Mouse (Mus musculus): ENCODE measurements around the gene Vwa8.
A peak's percentile ranks its signal among the peaks of the same experiment; 100 is the strongest.

Gene Vwa8

DNA sequence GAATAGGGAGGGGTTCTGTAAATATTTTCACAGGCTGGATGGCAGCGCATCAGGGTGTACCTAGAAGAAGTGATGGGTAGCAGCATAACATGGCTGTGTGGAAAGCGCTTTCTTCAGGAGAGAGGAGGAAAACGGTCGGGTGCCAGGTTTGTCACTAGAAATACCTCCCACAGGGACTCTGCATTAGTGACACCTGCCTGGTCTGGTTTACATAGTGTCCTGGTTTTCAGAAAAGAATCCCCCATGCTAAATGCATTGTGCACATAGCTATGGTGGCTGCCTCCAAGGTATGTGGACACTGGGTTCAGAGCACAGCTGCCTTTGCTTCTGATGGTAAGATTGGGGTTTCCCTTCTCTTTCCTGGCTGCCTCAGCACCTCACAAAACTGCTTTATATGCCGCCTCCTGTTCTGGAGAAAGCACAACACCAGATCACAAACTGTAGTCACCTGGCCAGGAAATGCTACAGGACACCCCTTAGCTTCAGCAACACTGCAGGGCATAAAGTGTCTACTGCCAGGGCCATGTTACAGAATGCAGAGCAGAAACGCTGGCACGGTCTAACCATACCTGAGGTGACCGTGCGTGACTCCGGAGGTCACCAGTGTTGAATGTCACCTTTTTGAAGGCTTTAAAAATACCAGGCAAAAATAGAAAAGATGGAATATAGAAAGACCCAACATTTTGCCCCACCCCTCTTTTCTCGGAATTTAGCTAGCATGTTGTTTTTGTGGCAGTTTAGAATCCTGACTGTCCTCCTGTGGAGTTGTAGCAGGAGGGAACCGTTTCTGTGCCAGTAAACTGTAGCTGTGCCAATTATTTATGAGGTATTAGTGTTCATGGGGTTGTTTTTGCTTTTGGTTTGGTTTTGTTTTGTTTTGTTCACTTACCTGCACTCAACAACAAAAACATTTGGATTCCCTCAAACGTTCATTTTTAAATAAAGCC, 295.7 kb downstream of the Vwa8 start:
- no peak for DNase-seq (ENCODE audit: low spot score)

DNA sequence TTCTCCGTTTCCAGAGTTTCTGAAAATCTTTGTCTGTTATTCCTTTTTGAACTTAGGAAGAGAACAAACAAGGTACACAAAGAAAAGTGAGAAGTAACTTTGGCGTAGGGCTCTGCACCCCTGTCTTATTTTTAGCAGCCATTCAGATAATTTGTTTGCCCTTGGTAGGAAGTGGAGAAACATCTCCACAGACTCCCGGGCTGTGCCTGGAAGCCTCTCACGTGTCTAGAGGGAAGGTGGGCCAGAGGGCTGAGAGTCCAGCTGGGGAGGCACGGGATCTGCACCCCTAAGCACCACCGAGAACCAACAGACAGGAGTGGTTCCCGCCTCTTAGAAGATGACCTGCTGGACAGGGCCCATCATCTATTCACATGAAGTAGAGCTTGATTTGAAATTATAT, 302.9 kb downstream of the Vwa8 start:
- no peak for DNase-seq (ENCODE audit: low spot score)

GRCm38 (mm10) chr14:79153896-79154295, 305.0 kb downstream of the Vwa8 start:
- DNase-seq (ENCODE audit: low spot score): no peak

DNA sequence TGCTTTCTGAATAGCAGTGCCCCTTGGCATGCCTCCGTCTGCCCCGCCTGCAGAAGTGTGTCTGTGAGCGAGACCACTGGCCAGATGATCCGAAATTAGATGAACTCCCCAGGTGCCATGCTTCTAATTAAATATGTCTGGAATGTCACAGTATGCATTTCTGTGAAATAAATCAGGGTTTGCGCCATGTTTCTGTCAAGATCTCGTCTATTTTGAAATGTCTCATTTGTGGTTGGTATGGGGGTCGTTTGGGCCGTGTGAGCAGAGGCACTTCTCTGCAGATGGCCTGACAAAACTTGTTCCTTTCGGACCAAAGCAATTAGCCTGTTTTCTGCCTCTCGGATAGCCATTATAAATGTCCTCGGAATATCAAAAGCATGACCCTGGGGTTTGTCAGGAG, 306.1 kb downstream of the Vwa8 start:
- DNase-seq (ENCODE audit: low spot score): no peak

DNA sequence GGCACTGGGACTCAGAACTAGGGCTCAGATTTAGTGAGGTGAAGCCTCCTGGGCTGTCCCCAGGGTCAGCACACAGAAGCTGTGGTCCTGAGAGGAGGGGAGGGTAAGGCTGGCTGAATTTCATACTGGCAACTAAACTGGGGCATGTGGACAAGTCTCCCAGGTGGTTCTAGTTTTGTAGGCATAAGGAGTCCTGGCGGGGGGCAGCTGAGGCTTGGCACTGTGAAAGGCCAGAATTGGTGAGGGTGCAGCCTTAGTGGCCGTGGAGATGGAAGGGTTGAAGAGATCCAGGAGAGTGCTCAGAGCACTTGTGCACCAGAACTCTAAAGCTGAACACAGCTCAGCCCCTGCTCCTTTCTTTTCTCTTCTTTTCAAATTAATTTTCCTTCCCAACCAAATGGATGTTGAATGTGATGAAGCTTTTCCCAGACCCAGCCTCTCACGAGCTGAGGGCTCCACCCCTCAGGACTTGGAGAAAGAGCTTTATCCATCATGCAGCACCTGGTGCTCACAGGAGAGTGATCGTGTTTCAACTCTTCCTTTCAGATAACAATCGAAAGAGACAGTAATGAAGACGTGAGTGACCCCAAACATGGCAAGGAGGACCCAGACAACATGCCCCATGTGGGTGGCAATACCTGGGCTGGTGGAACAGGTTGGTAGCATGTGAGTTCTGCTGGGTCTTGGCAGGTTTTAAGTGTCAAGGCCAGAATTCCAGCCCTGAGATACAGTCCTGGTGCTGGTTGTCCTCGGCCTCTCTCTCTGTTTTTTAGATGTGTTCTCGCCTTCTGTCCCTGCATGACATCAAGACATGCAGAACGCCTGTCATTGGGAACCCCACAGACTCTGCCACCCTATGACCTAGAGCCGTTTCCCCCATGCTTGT, 307.9 kb downstream of the Vwa8 start:
- no peak for DNase-seq (ENCODE audit: low spot score)

DNA sequence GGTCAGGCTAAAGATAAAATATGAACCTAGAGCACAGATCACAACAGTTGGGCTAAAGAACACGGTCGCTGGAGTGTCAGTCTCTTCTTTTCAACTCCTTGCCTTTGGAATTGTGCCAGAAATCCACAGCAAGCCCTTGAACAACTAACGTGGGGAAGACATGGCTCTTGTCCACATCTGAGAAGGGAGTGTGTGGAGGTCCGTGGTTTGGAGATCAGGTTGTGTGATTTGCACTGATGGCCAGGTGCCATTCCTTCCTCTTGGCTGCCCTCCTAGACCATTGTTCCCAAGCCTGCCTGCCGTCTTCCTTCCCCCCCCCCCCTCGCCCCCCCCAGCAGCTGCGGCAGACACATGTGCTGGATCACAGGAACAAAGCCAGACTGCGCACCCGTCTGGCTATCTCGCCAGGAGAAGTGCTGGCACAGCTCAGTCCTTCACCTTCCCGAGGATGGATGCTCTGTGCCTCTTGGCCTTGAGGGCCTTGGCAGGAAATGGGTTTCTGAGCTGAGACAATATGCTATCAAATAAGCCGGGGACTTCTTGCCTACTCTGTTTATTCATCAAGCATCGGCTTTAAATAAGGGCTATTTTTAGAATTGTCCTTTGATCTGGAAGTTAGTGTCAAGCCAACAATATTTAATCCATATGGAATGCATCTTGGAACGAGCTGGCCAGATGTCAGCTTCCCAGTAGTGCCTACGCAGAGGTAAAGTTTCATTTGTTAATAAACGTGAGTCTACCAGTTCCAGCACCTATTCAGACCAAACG, 308.8 kb downstream of the Vwa8 start:
- DNase-seq (ENCODE audit: low spot score): peak; percentile 48

DNA sequence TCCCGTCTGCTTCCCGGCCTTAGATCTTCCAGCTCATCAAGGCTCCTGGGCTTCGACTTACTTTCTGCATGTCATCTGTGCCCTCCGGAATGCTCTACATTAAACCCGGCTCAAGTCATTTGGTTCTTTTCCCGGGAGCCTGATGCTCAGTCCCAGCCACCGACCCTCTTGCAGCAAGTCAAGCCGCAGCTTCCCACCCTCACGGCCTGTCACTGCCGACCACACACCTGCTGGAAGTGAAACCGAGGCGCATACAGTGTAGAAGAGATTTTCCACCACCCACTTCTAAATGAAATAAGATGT, 309.3 kb downstream of the Vwa8 start:
- no peak for DNase-seq (ENCODE audit: low spot score)

GRCm38 (mm10) chr14:79158673-79159200, 309.9 kb downstream of the Vwa8 start:
- DNase-seq (ENCODE audit: low spot score): no peak

GRCm38 (mm10) chr14:79159451-79159850, 310.6 kb downstream of the Vwa8 start:
- DNase-seq (ENCODE audit: low spot score): no peak

DNA sequence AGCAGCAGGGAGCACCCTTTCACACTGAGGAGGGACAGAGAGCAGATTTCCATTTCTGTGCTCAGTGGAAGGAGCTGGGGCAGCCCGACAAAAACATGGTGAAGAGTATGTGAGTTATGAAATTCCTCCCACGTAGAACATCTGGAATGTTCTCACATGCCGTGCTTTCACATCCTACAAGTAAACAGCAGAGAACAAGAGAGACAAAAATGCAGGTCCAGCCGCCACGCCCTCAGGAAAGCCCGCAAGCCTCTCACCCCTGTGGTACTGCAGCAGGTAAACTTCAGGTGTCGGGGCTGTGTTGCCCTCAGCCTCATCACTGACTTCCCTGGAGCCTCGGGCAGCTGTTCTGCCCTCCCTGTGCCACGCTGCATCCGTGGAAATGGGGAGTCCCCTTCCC, 311.6 kb downstream of the Vwa8 start:
- no peak for DNase-seq (ENCODE audit: low spot score)

DNA sequence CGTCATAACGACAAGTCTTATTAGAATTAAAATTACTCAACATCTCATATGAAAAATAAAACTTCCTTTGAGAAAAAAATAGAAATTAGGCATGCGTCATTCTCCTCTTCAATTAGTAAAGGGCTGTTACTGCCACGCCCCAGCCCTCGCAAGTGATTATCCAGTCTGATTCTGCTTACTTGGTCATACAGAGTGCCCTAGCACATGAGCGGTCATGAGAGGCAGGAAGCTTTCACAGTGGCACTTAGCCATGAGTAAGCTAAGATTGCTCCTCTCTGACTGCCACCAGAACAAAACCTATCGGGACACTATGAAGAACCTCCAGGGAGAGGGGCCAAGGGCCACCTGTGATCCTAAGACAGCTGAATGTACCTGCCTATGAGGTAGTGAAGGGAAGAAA, 312.1 kb downstream of the Vwa8 start:
- no peak for DNase-seq (ENCODE audit: low spot score)

- DNase-seq (ENCODE audit: low spot score): no peak
Measured at GRCm38 (mm10) chr14:79161741-79162140, 312.9 kb downstream of the Vwa8 start.

GRCm38 (mm10) chr14:79162678-79163077, 313.8 kb downstream of the Vwa8 start:
- DNase-seq (ENCODE audit: low spot score): no peak

GRCm38 (mm10) chr14:79164334-79164733, 315.5 kb downstream of the Vwa8 start:
- DNase-seq (ENCODE audit: low spot score): no peak

DNA sequence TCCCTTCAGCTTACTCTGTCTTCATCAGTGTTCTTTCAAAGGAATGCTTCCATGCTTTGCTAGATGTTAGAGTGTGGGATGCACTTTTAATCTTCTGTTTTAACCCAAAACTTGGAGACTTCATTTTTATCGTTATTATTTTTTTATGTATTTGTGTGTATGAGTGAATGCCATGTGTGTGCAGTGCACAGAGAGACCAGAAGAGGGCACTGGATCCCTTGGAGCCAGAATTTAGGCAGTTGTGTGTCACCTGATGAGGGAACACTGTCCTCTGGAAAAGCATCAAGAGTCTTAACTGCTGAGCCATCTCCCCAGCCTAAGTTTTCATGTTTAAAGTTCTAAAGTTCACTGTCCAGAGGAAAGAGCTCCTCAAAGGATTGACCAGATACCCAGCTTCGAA, 316.1 kb downstream of the Vwa8 start:
- DNase-seq (ENCODE audit: low spot score): no peak

DNA sequence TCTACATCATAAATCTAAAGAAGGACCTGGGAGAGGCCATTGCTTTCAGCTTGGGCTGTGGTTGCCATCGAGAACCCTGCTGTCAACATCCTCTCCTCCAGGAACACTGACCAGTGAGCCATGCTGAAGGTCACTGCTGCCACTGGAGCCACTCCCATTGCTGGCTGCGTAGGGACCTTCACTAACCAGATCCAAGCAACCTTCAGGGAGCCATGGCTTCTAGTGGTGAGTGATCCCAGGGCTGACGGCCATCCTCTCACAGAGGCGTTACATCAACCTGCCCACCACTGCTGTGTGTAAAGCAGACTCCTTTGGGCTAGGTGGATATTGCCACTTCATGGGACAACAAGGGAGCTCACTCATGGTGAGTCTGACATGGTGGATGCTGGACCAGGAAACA, 325.7 kb downstream of the Vwa8 start:
- no peak for DNase-seq (ENCODE audit: low spot score)

DNA sequence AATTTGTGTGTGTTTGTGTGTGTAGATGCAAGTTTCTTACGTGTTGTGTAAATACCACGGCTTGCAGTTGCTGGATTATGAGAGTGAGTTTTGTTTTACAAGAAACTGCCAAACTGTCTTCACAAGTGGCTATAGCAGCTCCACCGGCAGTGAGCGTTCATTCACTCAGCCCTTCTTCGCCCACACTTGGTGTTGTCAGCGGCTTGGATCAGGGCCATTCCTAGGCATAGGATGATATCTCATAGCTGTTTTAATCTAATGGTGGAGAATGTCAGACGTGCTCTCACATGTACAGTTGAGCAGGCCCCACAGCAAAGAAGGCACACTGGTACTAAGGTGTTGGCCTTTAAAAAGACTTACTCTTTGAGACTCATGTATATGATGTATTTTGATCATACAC, 328.9 kb downstream of the Vwa8 start:
- no peak for DNase-seq (ENCODE audit: low spot score)

- DNase-seq (ENCODE audit: low spot score): no peak
Measured at GRCm38 (mm10) chr14:79178247-79178646, 329.4 kb downstream of the Vwa8 start.

DNA sequence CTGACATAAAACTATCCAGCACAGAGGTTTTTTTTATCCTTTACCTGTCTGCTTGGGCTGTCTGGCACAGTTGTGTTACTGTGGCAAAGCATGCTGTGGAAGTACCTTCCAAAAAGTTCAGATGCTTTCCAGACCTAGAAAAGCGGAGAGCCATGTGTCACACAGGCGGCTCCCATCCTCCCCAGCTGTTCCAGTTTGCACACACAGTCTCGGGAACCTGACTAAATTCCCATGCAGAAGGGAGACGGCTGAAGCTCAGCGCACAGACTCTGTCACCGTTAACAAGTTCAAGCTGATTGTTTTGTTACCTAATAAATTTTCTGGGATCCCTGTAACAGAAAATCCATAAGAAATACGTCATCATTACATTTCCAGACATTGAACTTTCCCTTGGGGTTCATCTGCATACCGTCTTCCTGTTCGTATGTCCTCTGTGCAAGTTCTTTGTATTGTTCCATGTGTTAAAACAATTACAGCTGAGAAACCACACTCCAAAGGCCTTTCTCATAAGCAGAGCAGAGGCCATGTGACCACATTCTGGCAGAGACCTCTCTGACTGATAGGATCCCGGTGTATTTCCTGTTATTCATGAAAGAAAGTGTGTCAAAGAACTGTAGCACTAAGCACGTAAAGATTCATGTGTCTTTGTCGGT, 331.4 kb downstream of the Vwa8 start:
- DNase-seq (ENCODE audit: low spot score): no peak

- no peak for DNase-seq (ENCODE audit: low spot score)
Measured at GRCm38 (mm10) chr14:79181748-79182147, 332.9 kb downstream of the Vwa8 start.

DNA sequence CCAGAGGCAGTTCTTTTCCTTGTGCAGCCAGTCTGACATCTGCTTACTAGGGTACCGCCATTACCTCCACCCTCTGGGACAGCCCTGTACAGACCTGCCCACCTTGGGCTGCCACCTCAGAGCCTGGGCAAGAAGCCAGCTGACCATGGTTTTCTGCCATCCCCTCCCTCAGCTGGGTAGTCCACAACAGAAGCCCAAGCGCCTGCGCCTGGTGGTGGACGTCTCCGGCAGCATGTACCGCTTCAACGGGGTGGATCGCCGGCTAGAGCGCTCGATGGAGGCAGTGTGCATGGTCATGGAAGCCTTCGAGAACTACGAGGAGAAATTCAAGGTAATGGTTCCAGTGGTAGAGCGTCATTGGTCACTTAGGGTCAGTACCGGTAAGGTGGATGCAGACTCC, 333.9 kb downstream of the Vwa8 start:
- DNase-seq (ENCODE audit: low spot score): no peak

- no peak for DNase-seq (ENCODE audit: low spot score)
Measured at GRCm38 (mm10) chr14:79183261-79183660, 334.4 kb downstream of the Vwa8 start.

Measured in ovary, postnatal 14 days (tissue).